Mouse (Mus musculus) embryo, embryonic 10.5 days (tissue): ENCODE measurements around the gene Gm20388.

Source experiments
- DNase-seq: peaks from one replicate; pipeline ENCODE4 v3.0.0-alpha.2; 2015; ENCODE audit warnings: low spot score

The Gm20388 gene

DNA sequence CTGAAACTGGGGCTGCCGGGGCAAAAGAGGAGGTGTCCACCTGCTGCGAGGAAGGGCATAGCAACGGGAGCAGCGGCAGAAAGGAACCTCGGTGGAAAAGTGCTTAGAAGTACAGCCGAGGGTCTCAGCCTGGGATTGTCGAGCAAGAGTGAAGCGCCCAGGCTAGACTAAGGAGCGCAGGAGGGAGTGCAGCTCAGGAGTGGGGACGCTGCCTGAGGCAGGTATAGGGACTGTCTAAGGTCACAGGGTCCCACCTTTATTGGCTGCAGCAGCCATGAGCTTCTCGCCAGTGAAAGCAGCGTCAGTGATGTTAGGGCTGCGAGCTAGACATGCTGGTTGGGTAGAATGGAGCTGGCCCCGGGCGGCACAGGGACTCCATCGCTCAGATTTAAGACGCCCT lies 3207.1 kb downstream of the Gm20388 start:
- DNase-seq = no peak

DNA sequence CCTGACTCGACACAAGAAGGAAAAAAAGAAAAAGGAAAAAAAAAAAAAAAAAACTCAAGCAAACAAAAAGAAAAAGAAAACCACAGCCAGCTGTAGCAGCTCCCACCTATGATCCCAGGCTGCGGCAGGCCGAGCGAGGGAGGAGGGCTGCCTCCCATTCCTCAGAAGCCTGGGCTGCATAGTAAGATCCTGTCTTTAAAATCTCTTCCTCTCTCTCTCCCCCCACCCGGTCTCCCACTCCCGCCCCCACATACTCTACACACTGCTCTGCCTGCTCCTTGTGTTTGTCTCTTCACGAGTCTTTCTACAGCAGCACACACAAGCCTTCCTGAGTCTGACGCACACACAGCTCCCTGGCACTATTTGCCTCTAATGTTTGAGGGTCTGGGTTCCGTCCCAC lies 3211.4 kb downstream of the Gm20388 start:
- no peak for DNase-seq

DNA sequence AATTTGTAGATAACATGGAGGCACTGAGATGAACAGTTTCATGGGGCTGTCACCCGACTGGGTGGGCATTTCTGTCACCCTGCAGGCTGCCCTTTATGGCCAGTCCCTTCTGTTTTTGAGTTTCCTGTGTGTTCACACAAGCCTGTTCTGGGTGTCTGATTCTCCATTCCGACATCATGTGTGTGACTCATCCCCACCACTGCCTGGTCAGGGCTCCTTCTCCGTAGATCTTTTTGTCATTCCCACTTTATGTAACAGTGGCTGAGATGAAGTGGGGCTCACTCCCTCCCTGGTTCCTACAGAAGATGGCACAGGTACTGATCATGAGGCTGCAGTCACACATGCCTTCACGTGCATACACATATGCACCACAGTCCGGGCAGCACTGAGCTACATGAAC lies 3212.0 kb downstream of the Gm20388 start:
- no peak for DNase-seq

DNA sequence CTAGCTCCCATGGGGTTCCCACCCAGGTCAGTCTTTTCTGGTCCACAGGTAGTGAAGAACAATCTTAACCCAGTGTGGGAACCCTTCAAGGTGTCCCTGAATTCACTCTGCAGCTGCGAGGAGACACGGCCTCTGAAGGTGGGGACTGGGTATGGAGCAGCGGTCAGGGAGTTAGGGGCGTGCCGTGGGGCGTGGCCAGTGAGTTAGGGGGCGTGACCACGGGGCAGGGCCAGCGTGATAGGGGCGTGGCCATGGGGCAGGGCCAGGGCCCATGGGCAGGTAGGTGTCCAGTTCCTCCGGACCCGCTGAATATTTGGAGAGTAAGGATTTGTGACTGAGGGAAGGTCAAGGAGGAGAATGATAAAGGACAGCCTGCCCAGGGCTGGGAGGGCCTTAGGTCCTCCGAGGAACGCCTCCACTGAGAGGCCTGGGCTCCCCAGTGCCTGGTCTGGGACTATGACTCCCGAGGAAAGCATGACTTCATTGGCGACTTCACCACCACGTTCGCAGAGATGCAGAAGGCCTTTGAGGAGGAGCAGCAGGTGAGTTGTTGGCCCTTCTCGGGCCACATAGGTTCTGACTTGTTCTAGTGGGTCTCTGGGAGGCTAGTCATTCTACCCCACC lies 3215.7 kb downstream of the Gm20388 start:
- DNase-seq = peak; percentile 72

DNA sequence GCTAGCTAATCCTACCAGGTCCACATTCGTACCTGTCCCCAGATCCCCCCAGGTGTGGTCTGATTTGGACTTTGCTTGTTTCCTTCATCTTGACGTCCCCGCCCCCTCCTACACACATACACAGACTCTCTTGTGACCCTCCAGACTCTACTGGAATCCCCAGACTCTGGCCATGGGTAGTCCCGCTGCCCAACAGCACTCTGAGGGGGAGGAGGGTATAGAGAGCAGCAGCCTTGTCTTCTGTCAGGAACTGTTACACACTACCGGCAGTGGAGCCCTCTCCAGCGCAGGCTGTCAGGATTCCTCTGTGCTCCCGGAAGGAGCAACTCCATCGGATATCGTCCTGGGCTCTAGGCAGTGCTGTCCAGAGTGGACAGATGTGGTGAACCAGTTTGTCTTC lies 3220.4 kb downstream of the Gm20388 start:
- no peak for DNase-seq

DNA sequence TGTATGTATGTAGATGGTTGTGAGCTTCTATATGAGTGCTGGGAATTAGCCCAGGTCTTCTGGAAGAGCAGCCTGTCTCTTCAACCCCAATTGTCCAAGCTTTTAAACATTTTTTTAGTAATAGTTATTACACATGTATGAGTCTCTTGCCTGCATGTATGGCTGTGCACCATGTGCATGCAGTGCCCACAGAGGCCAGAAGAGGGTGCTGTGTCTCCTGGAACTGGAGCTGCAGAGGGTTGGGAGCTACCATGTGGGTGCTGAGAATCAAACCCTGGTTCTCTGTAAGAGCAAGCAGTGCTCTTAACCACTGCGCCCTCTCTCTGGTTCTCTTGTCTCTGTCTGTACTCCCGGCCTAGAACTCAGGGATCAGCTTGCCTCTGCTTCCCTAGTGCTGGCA lies 3222.3 kb downstream of the Gm20388 start:
- no peak for DNase-seq

DNA sequence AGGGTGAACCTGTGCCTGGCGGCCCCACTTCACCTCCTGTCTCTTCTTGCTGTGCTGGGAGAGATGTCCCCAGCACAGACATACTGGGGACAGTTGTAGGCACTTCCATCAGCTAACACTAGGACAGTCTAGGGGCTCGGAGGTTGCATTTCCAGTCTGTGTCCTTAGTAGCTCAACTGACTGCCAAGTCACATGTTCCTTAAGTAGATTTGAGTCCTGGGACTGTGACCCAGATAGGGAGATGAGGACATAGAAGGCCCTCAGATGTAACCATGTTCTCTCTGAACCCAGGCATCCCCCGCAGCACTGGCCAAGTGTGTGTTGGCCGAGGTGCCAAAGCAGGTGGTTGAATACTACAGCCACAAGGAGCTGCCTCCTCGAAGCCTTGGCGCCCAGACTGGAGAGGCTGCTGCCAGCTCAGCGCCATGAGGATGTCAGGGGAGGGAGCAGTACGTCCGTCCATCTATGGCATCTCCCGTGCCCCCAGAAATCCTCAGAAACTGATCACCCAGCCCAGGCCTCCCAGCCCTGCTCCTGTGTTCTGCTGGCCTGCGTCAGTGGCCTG lies 3223.6 kb downstream of the Gm20388 start:
- no peak for DNase-seq

DNA sequence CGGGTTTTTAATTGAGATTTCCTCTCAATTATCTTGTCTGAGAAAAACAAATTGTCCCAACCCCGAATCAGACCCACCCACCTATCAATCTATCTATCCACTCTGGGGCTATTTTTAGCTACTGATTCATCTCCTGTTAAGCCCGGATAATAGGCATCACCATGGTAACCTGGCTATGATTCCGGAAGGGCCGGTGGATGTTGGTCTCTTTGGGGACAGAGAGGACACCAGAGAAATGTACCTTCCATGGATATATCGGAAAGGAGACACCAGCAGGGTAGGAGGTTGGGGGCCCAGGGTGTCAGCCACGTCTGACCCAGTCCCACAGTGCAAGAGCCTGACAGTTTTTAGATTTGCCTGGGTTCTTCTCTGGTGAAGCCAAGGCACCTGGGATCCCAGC lies 3224.8 kb downstream of the Gm20388 start:
- peak; percentile 68 for DNase-seq

DNA sequence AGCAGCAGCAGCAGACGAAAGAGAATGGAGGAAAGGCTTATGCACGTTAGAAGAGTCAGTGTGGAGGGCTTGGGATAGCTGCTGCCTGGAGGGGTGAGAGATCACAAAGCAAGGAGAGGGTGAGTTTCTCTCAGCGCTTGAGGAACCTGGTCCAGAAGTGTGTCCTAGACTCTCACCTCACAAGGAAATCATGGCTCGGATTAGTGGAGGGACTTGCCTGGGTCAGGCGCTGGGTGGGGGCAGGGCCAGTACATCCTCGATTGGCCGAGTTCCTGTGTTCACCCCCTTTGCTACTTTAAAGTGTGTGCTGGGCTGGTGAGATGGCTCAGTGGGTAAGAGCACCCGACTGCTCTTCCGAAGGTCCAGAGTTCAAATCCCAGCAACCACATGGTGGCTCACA lies 3225.2 kb downstream of the Gm20388 start:
- no peak for DNase-seq

DNA sequence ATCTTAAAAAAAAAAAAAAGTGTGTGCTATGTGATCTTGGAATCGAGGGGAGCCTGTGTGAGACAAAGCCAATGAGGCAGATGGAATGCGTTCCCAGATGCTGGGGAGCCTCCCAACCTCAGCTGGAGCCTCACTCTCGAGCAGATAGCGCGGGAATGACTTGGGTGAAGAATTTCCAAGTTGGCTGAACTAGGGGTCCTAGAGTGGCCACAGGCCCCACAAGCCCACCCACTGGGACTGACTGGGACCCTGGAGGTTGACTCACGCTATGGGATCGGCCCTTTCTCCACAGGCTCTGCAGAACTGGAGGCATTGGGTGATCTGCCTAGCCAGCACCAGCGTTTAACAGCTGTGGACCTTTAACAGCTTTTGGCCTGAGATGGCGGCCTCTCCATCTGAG lies 3225.6 kb downstream of the Gm20388 start:
- DNase-seq = no peak

DNA sequence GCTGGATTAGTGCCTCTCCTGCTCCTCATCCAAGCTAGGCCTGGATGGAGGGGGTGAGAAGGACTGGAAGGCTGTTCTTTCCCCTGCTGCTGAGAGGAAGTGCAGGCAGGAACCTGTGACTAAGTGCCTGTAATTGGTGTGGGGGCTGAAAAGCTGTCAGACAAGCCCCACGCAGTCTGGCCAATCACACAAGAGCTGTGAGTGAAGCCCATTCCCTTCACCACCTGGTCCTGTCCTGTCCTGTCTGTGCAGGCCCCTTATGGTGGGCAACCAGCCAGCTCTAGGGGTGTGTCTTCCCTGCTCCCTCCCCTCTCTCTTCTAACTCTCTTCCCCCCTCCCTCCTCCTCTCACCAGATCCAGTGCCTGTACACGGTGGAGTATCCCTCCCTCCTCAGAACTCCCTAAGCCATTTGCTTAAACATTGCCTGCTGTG lies 3227.0 kb downstream of the Gm20388 start:
- DNase-seq = peak; percentile 60

DNA sequence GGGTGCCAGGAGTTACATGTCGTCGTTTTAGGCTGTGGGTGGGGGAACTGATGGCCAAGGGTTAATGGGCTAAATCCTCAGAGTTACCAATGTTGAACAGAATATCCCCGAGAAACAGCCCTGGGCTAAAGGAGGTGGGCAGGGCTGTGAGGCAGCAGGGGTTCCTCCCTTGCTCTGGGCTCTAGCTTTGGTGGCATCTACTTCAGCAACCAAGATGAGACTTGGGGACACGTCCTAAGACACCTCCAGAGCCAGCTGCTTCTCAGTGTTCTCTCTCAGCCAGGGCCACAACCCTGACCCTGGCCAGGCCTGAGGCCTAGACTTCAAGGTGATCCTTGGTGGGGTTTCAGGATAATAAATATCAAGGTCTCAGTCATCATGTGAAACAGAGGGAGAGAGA lies 3228.1 kb downstream of the Gm20388 start:
- DNase-seq = no peak

DNA sequence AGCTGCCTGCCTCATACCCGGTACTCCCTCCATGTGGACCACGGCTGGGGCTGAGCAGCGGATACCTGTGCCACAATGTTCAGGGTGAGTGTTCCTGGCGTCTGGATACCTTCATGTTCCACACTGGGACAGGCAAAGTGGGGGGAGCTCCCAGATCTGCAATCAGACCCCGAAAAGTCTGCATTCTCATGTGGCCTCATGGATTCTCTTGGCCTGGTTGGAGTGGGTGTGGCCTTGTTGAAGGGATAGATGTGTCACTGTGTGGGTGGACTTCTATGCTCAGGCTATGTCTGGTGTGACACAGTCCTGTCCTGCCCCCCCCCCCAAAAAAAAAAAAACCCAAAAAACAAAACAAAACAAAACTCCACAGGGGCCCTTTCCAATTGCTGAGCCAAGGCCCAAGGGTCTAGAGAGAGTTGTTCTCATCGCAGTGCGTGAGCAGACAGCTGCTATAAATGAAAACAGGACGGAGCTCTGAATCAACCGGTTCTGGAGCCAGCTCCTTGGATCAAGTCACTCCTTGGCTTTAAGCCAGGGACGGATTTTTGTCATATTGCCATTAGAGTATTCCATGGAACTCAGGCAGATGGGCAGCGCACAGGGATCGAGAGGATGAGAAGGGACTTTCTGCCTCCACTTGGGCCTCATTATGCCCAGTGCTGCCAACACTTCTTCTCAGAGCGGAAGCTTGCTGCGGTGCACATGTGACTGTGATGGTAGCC lies 3231.3 kb downstream of the Gm20388 start:
- no peak for DNase-seq

DNA sequence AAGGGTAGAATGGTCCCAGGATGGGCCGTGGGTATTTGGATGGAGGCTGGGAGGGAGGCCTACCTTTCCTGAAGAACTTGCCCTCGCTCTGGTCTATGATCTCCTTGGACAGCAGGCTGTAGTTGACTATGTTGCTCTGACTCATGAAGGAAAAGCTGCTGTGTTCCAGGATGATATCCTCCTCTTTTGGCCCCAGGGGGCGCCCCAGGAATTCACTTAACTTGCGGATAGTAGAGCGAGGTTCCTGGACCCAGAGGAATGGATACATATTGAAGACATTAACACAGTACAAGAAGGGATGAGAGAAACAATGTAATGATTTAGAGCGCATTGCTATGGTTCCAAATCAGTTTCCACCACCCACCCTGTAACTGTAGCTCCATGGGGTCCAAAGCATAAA lies 3234.6 kb downstream of the Gm20388 start:
- peak; percentile 74 for DNase-seq

DNA sequence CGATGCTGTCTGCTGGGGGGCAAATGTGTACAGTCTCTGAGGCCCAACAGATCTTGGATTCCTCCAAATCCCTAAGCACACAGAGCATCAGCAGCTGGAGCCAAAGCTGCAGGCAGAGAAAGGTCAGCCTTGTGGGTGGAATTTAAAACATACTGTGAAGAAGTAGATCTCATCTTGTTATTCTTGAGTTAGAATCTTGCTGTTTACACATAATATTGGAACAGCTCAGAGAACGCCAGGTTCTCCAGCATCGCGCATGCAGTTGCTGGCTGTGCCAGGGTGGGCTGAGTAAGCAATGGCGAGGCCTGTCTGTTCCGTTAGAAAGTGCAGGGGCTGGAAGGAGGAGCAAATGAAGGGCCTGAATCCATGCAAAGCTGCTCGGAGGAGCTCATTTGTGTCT lies 3235.7 kb downstream of the Gm20388 start:
- no peak for DNase-seq

DNA sequence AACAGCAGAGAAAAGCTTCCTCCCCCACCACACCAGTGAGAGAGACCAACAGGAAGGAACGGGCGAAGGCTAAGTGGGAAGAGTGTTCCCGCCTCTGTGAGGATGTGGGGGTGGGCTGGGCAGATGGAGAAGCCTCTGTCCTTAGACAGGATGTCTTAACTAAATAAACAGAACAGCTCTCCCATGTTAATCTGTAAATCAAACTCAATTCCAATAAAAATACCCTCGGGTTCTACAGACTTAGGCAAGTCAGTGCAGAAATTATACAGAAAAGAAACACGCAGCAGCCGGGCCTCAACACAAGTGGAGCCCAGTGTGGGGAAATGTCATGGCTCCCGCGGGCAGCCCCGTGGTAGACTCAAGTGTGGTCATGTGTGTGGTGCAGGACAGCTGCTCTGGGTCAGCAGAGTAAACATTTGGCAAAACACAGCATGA lies 3240.1 kb downstream of the Gm20388 start:
- no peak for DNase-seq

DNA sequence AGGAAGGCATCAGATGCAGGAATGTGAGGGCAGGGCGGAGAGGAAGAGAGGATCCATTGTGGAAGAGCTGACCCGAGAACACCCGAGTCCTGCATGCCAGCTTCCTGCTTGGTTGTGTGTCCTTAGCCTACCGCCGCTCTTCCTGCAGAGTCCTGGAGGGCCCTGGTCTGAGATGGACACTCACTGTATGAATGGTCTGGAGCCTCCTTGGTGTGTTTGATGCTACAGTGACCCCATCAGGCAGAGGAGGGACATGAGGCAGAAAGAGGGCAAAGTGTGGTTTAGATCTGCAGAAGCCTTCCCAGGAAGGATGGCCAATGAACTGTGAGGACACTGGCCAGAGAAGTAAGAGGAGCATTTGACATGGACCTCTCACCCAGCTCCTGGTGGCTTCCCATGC lies 3244.5 kb downstream of the Gm20388 start:
- peak; percentile 14 for DNase-seq

DNA sequence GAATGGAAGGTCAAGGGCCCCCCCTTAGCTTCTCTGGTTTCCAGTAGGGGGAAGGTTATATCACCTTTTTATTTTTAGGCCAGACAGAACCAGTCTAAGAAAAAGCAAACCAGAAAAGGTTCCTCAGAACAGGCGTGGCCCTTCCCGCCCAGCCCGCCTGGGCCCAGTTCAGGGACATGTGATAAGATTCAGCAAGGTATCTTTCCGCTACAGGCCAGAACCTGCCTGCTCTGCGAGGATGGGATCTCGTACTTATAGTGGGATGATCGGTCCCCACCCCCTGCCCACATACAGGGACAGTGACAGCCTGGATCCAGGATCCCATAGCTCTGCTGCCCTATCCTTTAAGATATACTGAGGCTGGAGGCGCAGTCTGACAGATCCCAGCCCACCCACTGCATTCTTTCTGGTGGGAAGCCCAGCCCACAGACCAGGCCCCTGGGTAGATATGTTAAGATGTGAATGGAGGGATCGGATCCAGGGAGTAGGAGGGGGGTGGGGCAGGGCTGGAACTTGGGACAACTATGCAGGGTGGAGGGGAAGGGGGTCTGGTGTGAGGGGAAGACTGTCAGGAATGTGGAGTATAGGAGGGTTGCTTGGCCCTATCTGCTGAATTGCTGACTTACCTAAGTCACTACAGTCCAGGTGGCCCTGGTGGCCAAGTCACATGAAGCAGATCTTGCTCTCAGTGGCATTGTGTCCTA lies 3245.6 kb downstream of the Gm20388 start:
- no peak for DNase-seq

DNA sequence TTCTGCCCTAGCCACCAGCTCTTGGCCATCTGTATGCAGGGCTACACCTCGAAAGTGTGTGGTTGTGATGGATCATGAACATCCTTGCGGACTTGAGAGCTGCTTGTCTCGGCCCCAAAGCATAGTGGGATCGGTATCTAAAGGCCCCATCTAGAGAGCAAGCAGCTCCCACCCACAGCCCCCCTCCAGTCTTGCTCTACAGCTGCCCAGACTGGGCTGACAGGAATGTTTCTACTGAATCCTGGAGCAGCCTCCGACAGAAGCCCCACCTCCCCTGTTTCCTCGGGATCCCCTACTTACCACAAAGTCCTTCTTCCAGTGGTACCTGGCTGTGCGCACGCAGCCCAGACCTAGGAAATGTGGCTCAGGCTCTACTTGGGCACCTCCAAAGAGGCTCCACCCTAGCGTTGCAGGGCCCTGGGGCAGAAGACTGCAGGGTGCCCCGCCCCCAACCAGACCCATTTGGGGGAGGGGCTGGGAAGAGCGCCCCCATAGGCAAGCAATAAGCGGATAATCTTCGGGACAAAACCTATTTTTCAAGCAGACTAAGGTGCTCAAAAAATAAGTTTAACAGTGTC lies 3247.3 kb downstream of the Gm20388 start, which contains the start of gene Sult5a1:
Sult5a1 (minus strand) TSS at position 428 of the 578 bp plus-strand sequence.
- peak; percentile 33 for DNase-seq

DNA sequence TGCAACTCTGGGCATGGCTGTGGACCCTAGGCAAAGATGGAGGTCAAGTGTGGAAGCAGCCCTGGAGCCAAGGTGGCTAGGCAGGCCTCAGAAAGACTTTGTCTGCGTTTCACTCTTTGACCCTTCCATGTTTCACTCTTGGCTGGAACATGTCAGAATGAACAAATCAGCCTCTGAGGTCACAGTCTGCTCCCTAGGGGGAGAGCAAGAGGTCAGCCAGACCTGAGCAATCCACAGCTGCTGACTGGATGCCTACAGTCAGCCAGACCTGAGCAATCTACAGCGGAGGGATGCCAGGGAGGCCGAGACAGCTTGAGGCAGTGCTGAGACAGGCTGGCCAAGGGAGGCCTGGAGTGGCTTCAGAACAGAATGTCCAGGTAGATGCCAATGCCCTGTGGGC lies 3270.8 kb downstream of the Gm20388 start:
- DNase-seq = peak; percentile 84

DNA sequence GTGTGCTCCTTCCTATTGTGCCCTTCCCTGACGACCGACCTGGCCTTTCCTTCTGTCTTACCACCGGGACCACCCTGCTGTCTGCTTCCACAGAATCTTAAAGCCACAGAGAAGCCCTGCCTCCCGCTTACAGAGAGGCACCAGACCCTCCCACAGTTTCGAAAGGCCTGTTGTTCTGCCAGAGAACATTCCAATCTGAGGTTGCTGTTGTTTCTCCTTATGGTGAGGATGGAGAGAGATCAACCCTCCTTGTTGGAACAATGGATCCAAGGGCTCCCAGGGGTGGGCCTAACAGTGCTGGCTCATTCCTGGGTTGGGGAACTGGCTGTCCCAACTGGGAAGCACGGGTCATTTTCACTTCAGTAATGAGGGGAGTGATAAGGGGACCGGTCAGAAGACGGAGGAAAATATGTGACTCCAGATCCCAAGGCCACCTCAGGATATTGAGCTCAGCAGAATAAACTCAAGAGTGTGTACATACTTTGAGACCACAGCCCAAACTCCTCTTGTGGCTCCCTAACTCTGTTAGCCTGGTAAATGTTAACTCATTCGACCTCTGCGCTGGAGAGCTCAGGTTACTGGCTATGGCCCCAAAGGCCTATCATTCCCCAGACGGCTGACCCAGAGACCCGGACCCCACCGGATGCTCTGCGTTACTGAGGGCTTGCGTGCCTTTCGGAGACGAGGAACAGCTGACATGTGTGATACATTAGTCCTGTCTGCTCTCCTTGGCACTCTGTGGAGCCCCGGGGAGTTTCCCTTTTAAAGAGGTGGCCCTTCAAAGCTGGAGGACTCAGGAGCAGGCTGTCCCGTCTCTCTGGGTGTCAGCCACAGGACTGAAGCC lies 3275.1 kb downstream of the Gm20388 start, which contains the start of gene Dpep1:
Dpep1 (plus strand) TSS at position 677 of the 844 bp plus-strand sequence.
- DNase-seq = peak; percentile 80
